10 mouse cellular contexts compared by ENCODE assay signal in the genomic region with DNA sequence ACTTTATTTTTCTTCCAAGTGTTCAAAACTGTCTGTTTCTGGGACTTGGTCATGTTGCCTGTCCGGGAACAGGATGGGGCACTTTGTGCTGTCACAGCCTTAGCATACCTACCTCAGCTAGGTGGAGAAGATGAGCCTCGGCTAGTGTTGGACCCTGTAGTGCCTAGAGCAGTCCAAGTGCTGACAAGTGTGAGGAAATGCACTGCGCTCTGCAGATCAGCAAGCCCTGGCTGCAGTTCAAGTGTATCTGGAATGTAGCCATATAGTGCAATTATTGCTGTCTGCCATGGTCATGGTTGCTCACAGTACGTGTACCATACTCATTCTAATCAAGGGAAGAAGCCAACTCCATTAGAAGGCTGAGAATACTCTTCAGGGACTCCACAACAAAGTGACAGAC. TPM values are rescaled to one million over a fixed set of nuclear protein-coding genes. Genes with fewer than 3 reads are reported as not detected.
A peak's percentile ranks its signal among the peaks of the same experiment; 100 is the strongest.
DNase-seq lines count a peak whose midpoint lies in the region; ATAC-seq and TF ChIP-seq lines count a peak whose summit lies in the region.
"Had no signal": no experiment of that assay in that cellular context is flagged by ENCODE, and none has a peak within 500 bp of the region (broad histone marks: within the 10 kb centered on the region; RNA-seq: fewer than 3 reads in every experiment).

No protein-coding gene starts in this region.

- no peak for ATAC-seq in intestine, postnatal 0 days
- no peak for ATAC-seq in intestine, embryonic 16.5 days
- peak; percentile 89 for ATAC-seq in heart, embryonic 15.5 days (replicated peaks; ENCODE audit: insufficient number of reproducible peaks, insufficient read depth, low FRiP score, low read depth)
- no peak for ATAC-seq in monocyte, adult 5-6 weeks (replicated peaks; ENCODE audit: insufficient number of reproducible peaks, low FRiP score, low TSS enrichment, poor library complexity, severe bottlenecking)

- H3K9ac ChIP-seq in intestine, postnatal 0 days (ENCODE audit: low read depth, low read length) = no peak overlapping the region
- H3K9ac ChIP-seq in intestine, embryonic 16.5 days (ENCODE audit: low read depth, low read length) = no peak overlapping the region
- no peak overlapping the region for H3K9ac ChIP-seq in heart, embryonic 15.5 days
- H3K9ac ChIP-seq: embryonic facial prominence, embryonic 13.5 days; limb, embryonic 13.5 days had no signal

- H3K4me2 ChIP-seq in intestine, postnatal 0 days (replicated peaks; ENCODE audit: low read depth) = no peak overlapping the region
- H3K4me2 ChIP-seq in intestine, embryonic 16.5 days (ENCODE audit: low read depth, low read length) = no peak overlapping the region
- H3K4me2 ChIP-seq in heart, embryonic 15.5 days = no peak overlapping the region
- H3K4me2 ChIP-seq: embryonic facial prominence, embryonic 13.5 days; limb, embryonic 13.5 days had no signal

- H3K4me3 ChIP-seq in intestine, postnatal 0 days (ENCODE audit: low read depth, low read length) = no peak overlapping the region
- no peak overlapping the region for H3K4me3 ChIP-seq in intestine, embryonic 16.5 days (ENCODE audit: low read length)
- H3K4me3 ChIP-seq in heart, embryonic 15.5 days = no peak overlapping the region
- H3K4me3 ChIP-seq: embryonic facial prominence, embryonic 13.5 days; limb, embryonic 13.5 days had no signal

- no peaks in the 10 kb centered on the region; the same call in 1 of the 2 replicates for H3K4me1 ChIP-seq in intestine, postnatal 0 days (replicated peaks; ENCODE audit: control insufficient read depth, insufficient read depth, low read length)
- H3K4me1 ChIP-seq in intestine, embryonic 16.5 days (ENCODE audit: control insufficient read depth, insufficient read depth, low read length) = peaks cover 9% of the 10 kb centered on the region
- H3K4me1 ChIP-seq in heart, embryonic 15.5 days (replicated peaks) = peaks cover 16% of the 10 kb centered on the region
- H3K4me1 ChIP-seq: embryonic facial prominence, embryonic 13.5 days; limb, embryonic 13.5 days had no signal

- TF ChIP-seq CTCF in intestine, postnatal 0 days (IDR thresholded peaks at IDR 0.05; ENCODE audit: low read depth) = no peak

- H3K36me3 ChIP-seq in intestine, postnatal 0 days (ENCODE audit: control insufficient read depth, insufficient read depth) = peaks cover 56% of the 10 kb centered on the region
- peaks cover 24% of the 10 kb centered on the region for H3K36me3 ChIP-seq in intestine, embryonic 16.5 days (ENCODE audit: control insufficient read depth, insufficient read depth, low read length)
- H3K36me3 ChIP-seq in heart, embryonic 15.5 days = peaks cover 53% of the 10 kb centered on the region

- peak; percentile 73 for DNase-seq in NIH3T3 (ENCODE audit: low read depth)
- DNase-seq in cerebellum, adult 8-10 months = peak; percentile 73
- peak; percentile 25 for DNase-seq in lung, postnatal 25 days (ENCODE audit: low spot score)
- DNase-seq in liver = no peak

- H3K27ac ChIP-seq in intestine, postnatal 0 days (ENCODE audit: low read depth, low read length) = peak overlapping the region; percentile 71
- H3K27ac ChIP-seq in intestine, embryonic 16.5 days (ENCODE audit: low read length) = no peak overlapping the region
- H3K27ac ChIP-seq in heart, embryonic 15.5 days = peak overlapping the region; percentile 43
- H3K27ac ChIP-seq: embryonic facial prominence, embryonic 13.5 days; limb, embryonic 13.5 days had no signal

- no peaks in the 10 kb centered on the region for H3K9me3 ChIP-seq in intestine, postnatal 0 days (ENCODE audit: control insufficient read depth)
- H3K9me3 ChIP-seq in intestine, embryonic 16.5 days (ENCODE audit: control insufficient read depth, low read length) = no peaks in the 10 kb centered on the region
- H3K9me3 ChIP-seq in heart, embryonic 15.5 days (replicated peaks) = no peaks in the 10 kb centered on the region
- H3K9me3 ChIP-seq: embryonic facial prominence, embryonic 13.5 days; limb, embryonic 13.5 days had no signal

- no peaks in the 10 kb centered on the region for H3K27me3 ChIP-seq in intestine, postnatal 0 days (replicated peaks; ENCODE audit: control insufficient read depth, insufficient read depth, low read length)
- no peaks in the 10 kb centered on the region for H3K27me3 ChIP-seq in intestine, embryonic 16.5 days (replicated peaks; ENCODE audit: control insufficient read depth, insufficient read depth, low read length)
- H3K27me3 ChIP-seq in heart, embryonic 15.5 days = no peaks in the 10 kb centered on the region
- H3K27me3 ChIP-seq: embryonic facial prominence, embryonic 13.5 days; limb, embryonic 13.5 days had no signal

- 41% methylated on average over 4 of the region's 4 CpGs for WGBS in intestine, postnatal 0 days
- WGBS in intestine, embryonic 16.5 days = 47% methylated on average over 4 of the region's 4 CpGs
- WGBS in heart, embryonic 15.5 days = 16% methylated on average over 4 of the region's 4 CpGs

RNA-seq across cellular contexts. Expression of gene Iars2, which starts 44.5 kb away (rescaled TPM):
- 64.1 and 64.9 TPM in 2 replicates for polyA plus RNA-seq in intestine, postnatal 0 days (2015; fragmentation: Nextera tagmentation; extraction: Ambion mirVana)
- polyA plus RNA-seq in intestine, embryonic 16.5 days (2015; fragmentation: Nextera tagmentation; extraction: Ambion mirVana) = 86.6 and 109 TPM in 2 replicates
- 35.5 and 36.8 TPM in 2 replicates for polyA plus RNA-seq in heart, embryonic 15.5 days (2015; fragmentation: Nextera tagmentation; extraction: Ambion mirVana)
- total RNA-seq in monocyte, adult 5-6 weeks (2017) = 24.3 to 38.5 TPM (median 29.8 TPM) in 3 replicates

RNA-seq across cellular contexts. Expression of gene Bpnt1, which starts 47.2 kb away (rescaled TPM):
- polyA plus RNA-seq in intestine, postnatal 0 days (2015; fragmentation: Nextera tagmentation; extraction: Ambion mirVana) = 302 and 311 TPM in 2 replicates
- 345 and 365 TPM in 2 replicates for polyA plus RNA-seq in intestine, embryonic 16.5 days (2015; fragmentation: Nextera tagmentation; extraction: Ambion mirVana)
- 26.4 and 28.7 TPM in 2 replicates for polyA plus RNA-seq in heart, embryonic 15.5 days (2015; fragmentation: Nextera tagmentation; extraction: Ambion mirVana)
- total RNA-seq in monocyte, adult 5-6 weeks (2017) = 23.3 to 39.3 TPM (median 31.6 TPM) in 3 replicates

Comparison
In these comparisons a context has a peak if more than half of its experiments do, and no peak if none do; other contexts are left out.
1. RNA of gene Bpnt1, which starts 47.2 kb away (polyA plus RNA-seq): 345 to 365 TPM in intestine, embryonic 16.5 days and 302 to 311 TPM in intestine, postnatal 0 days; 26.4 to 28.7 TPM in heart, embryonic 15.5 days; every median in the first group is over 10 times any median in the second.